Mouse (Mus musculus): ENCODE results near the gene C3ar1.

DNA sequence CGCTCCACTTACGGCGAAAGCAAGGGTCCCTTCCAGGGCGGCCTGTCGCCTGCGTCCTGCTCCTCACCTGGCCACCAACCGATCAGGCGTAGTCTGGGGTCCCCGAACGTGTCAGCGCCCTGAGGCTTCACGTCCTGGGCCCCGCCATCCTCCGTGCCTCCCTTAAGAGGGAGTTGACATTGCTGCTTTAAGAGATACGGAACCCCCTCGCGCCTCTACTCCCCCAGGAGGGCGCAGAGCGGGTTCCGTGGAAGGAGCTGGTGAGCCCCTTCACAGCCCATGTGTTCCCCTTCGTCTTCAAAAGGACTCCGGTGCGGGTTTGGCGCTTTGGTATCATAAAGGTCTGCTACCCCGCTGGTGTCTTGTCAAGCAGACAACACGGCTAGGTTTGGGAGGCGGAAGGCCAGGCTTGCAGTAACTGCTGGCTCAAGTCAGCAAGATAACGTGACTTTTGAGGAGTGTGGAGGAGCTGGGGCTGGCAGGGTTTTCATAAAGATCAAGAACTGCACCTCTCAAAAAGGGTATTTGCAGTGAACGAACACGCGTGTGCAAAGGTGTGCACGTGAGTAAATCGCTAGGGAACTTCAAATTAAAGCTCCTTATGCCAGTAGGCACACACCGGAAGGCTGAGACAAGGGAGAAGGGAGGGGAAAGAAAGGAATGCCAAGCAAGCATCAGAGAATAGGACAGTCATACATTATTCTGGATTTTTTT, 54.0 kb downstream of the C3ar1 start:
- peak; percentile 7; the same call in 1 of the 2 replicates for TF ChIP-seq CTCF (IDR thresholded peaks at IDR 0.05; ENCODE audit: low read depth, low read length)
- TF ChIP-seq POLR2A (IDR thresholded peaks at IDR 0.05; ENCODE audit: borderline replicate concordance, low read depth, low read length): no peak

All from bone marrow macrophage, adult 2 months (primary cell).